Mouse (Mus musculus): ENCODE measurements around the gene Hsd3b1. TPM values are rescaled to one million over a fixed set of nuclear protein-coding genes. Genes with fewer than 3 reads are reported as not detected.
"Not testable (repeated sequence)": the region's sequence is repeated elsewhere in the genome, so short reads cannot be mapped to it uniquely, and the experiment has no call there.

The Hsd3b1 gene
- total RNA-seq, 2 experiments from 2014 or later: not detected

- not testable (repeated sequence) for ATAC-seq (replicated peaks; ENCODE audit: low FRiP score, low TSS enrichment, poor library complexity, severe bottlenecking)
Measured at GRCm38 (mm10) chr3:98805032-98805431, 54.6 kb downstream of the Hsd3b1 start.

Other genes starting within 250 kb of the Hsd3b1 start
- not detected in 2 replicates for gene Hsd3b5, start 229.5 kb downstream of the Hsd3b1 start, total RNA-seq (2014; fragmentation: Nextera tagmentation)
- gene Hsd3b5, start 229.5 kb downstream of the Hsd3b1 start, total RNA-seq (2017): not detected in 2 replicates
- not detected in 2 replicates for gene Hsd3b2, start 135.3 kb downstream of the Hsd3b1 start, total RNA-seq (2014; fragmentation: Nextera tagmentation)
- gene Hsd3b2, start 135.3 kb downstream of the Hsd3b1 start, total RNA-seq (2017): not detected in 2 replicates
- not detected in 2 replicates for gene Hsd3b3, start 96.7 kb downstream of the Hsd3b1 start, total RNA-seq (2014; fragmentation: Nextera tagmentation)
- not detected in 2 replicates for gene Hsd3b3, start 96.7 kb downstream of the Hsd3b1 start, total RNA-seq (2017)
- gene Hsd3b6, start 45.4 kb downstream of the Hsd3b1 start, total RNA-seq (2014; fragmentation: Nextera tagmentation): not detected in 2 replicates
- gene Hsd3b6, start 45.4 kb downstream of the Hsd3b1 start, total RNA-seq (2017): not detected in 2 replicates
- gene Hao2, start 33.4 kb upstream of the Hsd3b1 start, total RNA-seq (2014; fragmentation: Nextera tagmentation): not detected in 2 replicates
- gene Hao2, start 33.4 kb upstream of the Hsd3b1 start, total RNA-seq (2017): not detected in 2 replicates

Data from megakaryocyte-erythroid progenitor cell, adult 5-6 weeks (primary cell).